Mouse (Mus musculus) granulocyte monocyte progenitor cell, adult 5-6 weeks (primary cell): ENCODE data around the gene Gm44596. TPM values are rescaled to one million over a fixed set of nuclear protein-coding genes. Genes with fewer than 3 reads are reported as not detected.

Experiments
- ATAC-seq: replicated peaks from 2 replicates; pipeline ENCODE4 v1.8.0; 2016; ENCODE audit warnings: mild to moderate bottlenecking, moderate TSS enrichment, inconsistent platforms; ENCODE audit not compliant: poor library complexity, severe bottlenecking
- total RNA-seq, 2 experiments: library from RNA; stranded (forward) in 1 of 2; stranded (reverse) in 1 of 2; fragments of 200-712, 200-1000 nt in 1 of 2; fragments of >200 nt in 1 of 2; fragmentation: Nextera tagmentation in 1 of 2; gene quantifications; 2 replicates each; pipeline ENCODE4 v1.2.3; 2014 to 2017

Gene Gm44596
- total RNA-seq, 2 experiments from 2014 or later, result not detected

- ATAC-seq, result peak; percentile 71
These were observed 4.3 kb downstream of the Gm44596 start for GRCm38 (mm10) chr6:128379636-128380035.

- peak; percentile 36 for ATAC-seq
These were observed 5.4 kb downstream of the Gm44596 start for GRCm38 (mm10) chr6:128380594-128381167.

GRCm38 (mm10) chr6:128381254-128381653 lies 6.0 kb downstream of the Gm44596 start:
- peak; percentile 75 for ATAC-seq

GRCm38 (mm10) chr6:128383752-128384151 lies 8.4 kb downstream of the Gm44596 start:
- no peak for ATAC-seq

- no peak for ATAC-seq
These were observed 9.7 kb downstream of the Gm44596 start for GRCm38 (mm10) chr6:128385026-128385425.

GRCm38 (mm10) chr6:128389185-128389584 lies 13.9 kb downstream of the Gm44596 start:
- ATAC-seq, result no peak

GRCm38 (mm10) chr6:128390683-128391082 lies 15.4 kb downstream of the Gm44596 start:
- no peak for ATAC-seq

GRCm38 (mm10) chr6:128397574-128398261 lies 22.4 kb downstream of the Gm44596 start:
- no peak for ATAC-seq

GRCm38 (mm10) chr6:128398996-128399395 lies 23.7 kb downstream of the Gm44596 start, which contains the start of gene Nrip2:
Gene Nrip2, plus strand, starts transcription at chr6:128399296.
- ATAC-seq, result no peak

GRCm38 (mm10) chr6:128399421-128400185 lies 24.3 kb downstream of the Gm44596 start:
- ATAC-seq, result no peak

GRCm38 (mm10) chr6:128404708-128405107 lies 29.4 kb downstream of the Gm44596 start:
- ATAC-seq, result 0 out of 2 replicates have a peak, but pooled peaks have one; percentile 8

GRCm38 (mm10) chr6:128408544-128409125 lies 33.3 kb downstream of the Gm44596 start:
- ATAC-seq, result peak; percentile 76

- no peak for ATAC-seq
These were observed 35.0 kb downstream of the Gm44596 start for GRCm38 (mm10) chr6:128410305-128410704.

GRCm38 (mm10) chr6:128411115-128411514 lies 35.8 kb downstream of the Gm44596 start:
- ATAC-seq, result peak; percentile 45

- no peak for ATAC-seq
These were observed 40.9 kb downstream of the Gm44596 start for GRCm38 (mm10) chr6:128416169-128416568.

GRCm38 (mm10) chr6:128418076-128418475 lies 42.8 kb downstream of the Gm44596 start:
- no peak for ATAC-seq

- ATAC-seq, result no peak
These were observed 45.7 kb downstream of the Gm44596 start for GRCm38 (mm10) chr6:128421036-128421435.

GRCm38 (mm10) chr6:128421480-128421879 lies 46.2 kb downstream of the Gm44596 start:
- ATAC-seq, result no peak

- ATAC-seq, result peak; percentile 31; the same call in 1 of the 2 replicates
These were observed 48.4 kb downstream of the Gm44596 start for GRCm38 (mm10) chr6:128423496-128424268.
